Mouse (Mus musculus) cortical plate, adult 2 months (tissue): ENCODE measurements around the gene Tnip3.

Experiments used
- CTCF ChIP-seq: fragments of 200-500 bp; IDR thresholded peaks from 2 replicates; pipeline ENCODE4 v1.5.1; 2011; ENCODE audit warnings: mild to moderate bottlenecking, control low read depth, low read length; ENCODE audit not compliant: insufficient read depth; ENCODE audit errors: extremely low read depth
- POLR2A ChIP-seq: fragments of 200-500 bp; IDR thresholded peaks from 2 replicates; pipeline ENCODE4 v1.6.1; 2011; ENCODE audit warnings: mild to moderate bottlenecking, low read length, control low read depth; ENCODE audit not compliant: insufficient read depth; ENCODE audit errors: extremely low read depth

DNA sequence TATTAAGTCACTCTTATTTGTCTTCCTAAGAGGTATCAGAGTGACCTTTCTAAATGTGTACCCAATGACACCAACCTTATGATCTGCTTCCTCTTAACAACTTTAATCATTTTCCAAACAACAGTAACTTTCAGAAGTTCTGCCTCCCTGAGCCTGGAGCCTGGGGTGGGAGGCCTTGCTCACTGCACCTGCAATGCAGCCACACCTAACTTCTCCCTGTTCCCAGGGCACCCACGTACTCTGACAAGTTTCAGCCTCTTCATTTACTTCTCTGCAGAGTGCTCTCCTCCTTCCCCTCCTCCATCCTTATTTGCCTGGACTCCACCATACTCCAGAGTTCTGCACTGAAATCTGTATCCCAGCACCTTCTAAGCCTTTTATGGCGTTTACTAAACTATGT lies 144.9 kb downstream of the Tnip3 start:
- no peak for TF ChIP-seq POLR2A
- TF ChIP-seq CTCF = no peak
